Mouse (Mus musculus) embryonic fibroblast, embryonic 13.5 days (primary cell): ENCODE measurements around the gene Cd63.

Experiments used
- CTCF ChIP-seq: IDR thresholded peaks from 2 replicates; pipeline ENCODE4 v1.5.1; 2011; ENCODE audit warnings: mild to moderate bottlenecking, control low read depth, low read length, moderate library complexity, borderline replicate concordance; ENCODE audit not compliant: insufficient read depth
- POLR2A ChIP-seq: IDR thresholded peaks from 2 replicates; pipeline ENCODE4 v1.6.1; 2011; ENCODE audit warnings: low read depth, mild to moderate bottlenecking, control low read depth, low read length, moderate library complexity

- TF ChIP-seq CTCF (no peak), POLR2A (no peak)
Observed at GRCm38 (mm10) chr10:128935826-128936440, 35.1 kb downstream of the Cd63 start.
